Mouse (Mus musculus): ENCODE measurements around the gene Crabp2.
A peak's percentile ranks its signal among the peaks of the same experiment; 100 is the strongest.
"Not testable (repeated sequence)": the region's sequence is repeated elsewhere in the genome, so short reads cannot be mapped to it uniquely, and the experiment has no call there.

Crabp2 gene

GRCm38 (mm10) chr3:87948378-87949265 lies at the start of gene Crabp2:
Crabp2 (plus strand) TSS chr3:87948666.
- no peak for DNase-seq (ENCODE audit: low read depth, low spot score)

GRCm38 (mm10) chr3:87899266-87899665 lies 49.2 kb upstream of the Crabp2 start:
- no peak for DNase-seq (ENCODE audit: low read depth, low spot score)

DNA sequence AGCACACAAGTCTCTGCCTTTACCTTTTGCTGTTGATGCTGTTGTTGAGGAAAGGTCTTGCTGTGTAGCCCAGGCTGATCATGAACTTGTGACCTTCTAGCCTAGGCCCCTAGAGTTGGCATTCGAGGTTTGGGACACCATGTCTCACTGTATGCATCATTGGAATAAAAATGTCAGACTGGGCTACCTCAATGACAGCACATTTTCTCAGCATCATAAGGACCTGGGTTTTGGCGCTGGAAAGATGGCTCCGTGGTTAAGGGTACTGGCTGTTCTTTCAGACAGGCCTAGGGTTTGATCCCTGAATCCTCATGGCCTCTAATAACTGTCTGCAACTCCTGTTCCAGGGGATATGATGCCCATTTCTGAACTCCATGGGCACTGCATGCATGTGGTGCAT lies 48.7 kb upstream of the Crabp2 start:
- DNase-seq (ENCODE audit: low read depth, low spot score): no peak

GRCm38 (mm10) chr3:87901036-87901624 lies 47.3 kb upstream of the Crabp2 start:
- no peak for DNase-seq (ENCODE audit: low read depth, low spot score)

DNA sequence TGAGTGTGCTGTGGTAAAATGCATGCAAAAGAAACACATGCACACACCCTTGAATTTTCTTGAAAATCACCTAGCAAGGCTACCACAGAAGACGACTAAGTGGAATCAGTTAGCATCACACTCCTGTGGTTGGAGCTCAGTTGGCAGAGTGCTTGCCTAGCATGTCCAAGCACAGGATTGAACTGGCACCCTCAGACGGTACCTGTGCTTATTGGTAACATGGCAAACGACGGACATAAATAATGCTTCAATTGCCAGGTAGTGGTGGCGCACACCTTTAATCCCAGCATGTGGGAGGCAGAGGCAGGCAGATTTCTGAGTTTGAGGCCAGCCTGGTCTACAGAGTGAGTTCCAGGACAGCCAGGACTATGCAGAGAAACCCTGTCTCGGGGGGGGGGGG lies 46.5 kb upstream of the Crabp2 start:
- not testable (repeated sequence) for DNase-seq (ENCODE audit: low read depth, low spot score)

DNA sequence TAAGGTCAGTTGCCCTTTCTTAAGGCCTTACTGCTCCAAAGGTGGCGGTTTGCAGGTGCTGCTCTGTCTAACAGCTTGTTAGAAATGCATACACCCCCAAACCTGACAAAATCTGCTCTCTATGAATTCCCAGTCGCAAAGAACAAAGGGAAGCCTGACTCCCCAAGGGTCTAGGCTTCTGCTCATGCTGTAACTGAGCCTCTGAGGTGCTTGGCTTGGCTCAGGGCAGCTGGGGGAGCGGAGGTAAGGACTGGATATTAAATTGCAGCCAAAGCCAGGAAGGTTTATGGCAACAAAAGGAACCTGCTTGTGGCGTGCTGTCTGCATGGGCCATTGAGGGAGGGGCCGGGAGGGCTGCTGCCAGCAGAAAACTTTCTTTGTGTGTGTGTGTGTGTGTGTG lies 44.6 kb upstream of the Crabp2 start:
- no peak for DNase-seq (ENCODE audit: low read depth, low spot score)

- DNase-seq (ENCODE audit: low read depth, low spot score): peak; percentile 93
Measured at GRCm38 (mm10) chr3:87905880-87906485, 42.5 kb upstream of the Crabp2 start, which contains the start of gene Hdgf. Hdgf (plus strand) TSS chr3:87906321.

- DNase-seq (ENCODE audit: low read depth, low spot score): no peak
Measured at GRCm38 (mm10) chr3:87906601-87906980, 41.9 kb upstream of the Crabp2 start.

DNA sequence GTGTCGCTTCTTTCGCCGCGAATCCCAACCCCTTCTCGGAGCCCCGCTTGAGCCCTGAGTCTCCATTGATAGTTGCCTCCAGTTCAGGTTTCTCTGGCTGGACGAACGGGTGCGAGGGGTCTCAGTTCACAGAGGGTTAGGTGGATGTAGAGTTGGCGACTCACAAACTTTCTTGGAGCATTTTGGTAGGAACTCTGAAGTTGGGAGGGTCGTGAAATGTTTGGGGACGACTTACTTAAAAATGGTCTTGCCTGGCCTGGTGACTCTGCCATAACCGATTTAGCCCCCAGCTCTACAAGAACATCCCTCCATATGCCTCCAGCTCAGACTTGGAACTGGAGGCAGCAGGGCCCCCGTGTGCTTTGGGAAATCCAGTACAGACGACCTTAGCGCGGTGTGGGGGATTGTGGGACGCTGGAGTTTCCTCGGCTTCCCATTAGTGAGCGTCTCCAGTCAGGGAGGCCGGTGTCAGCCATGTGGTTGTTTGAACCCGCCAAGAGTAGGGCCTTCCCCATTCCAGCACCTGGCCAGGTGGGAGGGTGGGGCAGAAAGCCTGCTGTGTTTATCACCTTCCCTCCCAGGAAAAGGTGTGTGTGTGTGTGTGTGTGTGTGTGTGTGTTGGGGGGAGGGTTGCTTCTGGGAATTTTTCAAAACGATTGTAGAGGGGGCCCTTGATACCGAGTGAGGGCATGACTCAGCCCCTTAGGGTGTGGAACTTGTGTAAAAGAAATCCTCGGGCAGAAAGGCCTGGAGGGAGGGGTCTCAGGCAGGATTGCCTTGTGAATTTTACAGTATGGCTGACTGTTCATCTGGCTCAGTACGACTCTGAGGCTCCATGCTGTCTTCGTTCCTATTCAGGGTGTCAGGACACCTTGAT lies 41.2 kb upstream of the Crabp2 start:
- no peak for DNase-seq (ENCODE audit: low read depth, low spot score)

DNA sequence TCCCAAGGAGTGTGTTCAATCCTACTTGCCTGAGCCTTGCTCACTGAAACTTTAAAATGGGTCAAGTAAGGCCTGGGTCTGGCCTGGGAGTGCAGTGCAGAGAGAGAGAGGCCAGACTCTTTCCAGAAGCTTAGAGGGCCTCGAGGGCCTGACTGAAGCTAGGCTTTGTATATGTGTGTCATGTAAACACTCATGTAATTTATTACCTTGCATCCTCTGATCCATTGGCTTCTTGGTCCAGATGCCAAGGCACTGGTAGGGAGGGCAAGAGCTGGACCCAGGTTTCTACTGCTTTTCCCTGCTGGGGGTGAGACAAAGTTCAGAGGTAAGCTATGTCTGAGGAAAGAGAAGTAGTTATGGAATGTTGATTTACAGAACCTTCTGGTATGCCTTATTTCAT lies 40.6 kb upstream of the Crabp2 start:
- no peak for DNase-seq (ENCODE audit: low read depth, low spot score)

GRCm38 (mm10) chr3:87909381-87909780 lies 39.1 kb upstream of the Crabp2 start:
- no peak for DNase-seq (ENCODE audit: low read depth, low spot score)

DNA sequence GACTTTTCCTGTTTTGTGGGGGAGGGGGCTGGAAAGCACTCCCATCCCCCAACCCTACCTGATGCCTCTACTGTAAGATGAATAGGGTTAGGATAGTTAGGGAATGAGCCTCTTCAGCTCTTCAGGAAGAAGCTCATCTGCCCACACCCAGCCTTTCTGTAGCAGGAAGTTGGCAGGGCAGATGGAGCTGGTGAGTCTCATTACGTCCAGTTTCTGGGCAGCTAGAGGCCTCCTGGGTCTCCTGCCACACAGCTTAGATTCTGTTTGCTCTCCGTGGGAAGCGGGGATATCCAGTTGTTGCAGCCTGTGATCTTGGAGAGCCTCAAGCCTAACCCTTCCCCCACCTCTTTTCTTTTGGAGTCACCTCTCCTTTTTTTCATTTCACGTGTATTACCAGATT lies 38.6 kb upstream of the Crabp2 start:
- no peak for DNase-seq (ENCODE audit: low read depth, low spot score)

DNA sequence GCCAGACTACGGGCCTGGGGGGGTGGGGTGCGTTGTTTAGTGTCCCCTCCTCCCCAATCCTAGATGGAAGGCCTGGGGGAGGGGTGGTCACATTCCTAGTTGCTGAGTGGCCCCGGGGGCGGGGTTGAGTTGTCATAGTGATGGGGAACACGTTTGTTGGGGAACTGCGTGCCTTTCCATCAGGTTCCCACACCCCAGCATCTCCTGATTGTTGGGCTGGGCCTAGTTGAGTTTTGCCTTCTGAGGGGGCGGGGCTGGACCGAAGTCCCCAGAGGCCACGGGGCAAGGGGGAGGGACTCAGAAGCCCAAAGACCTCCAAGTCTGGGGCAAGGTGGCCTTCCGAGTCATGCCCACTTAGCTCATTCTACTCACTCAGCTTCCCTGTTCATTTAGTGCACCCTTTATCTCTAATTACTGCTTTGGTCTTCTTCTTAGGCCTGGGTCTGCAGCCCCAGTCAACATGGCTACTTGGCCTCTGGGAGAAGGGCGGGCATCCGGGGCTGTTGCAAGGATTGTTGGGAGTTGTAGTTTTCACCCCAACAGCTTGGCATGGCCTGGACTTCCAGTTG lies 37.8 kb upstream of the Crabp2 start:
- DNase-seq (ENCODE audit: low read depth, low spot score): peak; percentile 90

- DNase-seq (ENCODE audit: low read depth, low spot score): no peak
Measured at GRCm38 (mm10) chr3:87913491-87913890, 35.0 kb upstream of the Crabp2 start.

- no peak for DNase-seq (ENCODE audit: low read depth, low spot score)
Measured at GRCm38 (mm10) chr3:87913891-87914290, 34.6 kb upstream of the Crabp2 start.

DNA sequence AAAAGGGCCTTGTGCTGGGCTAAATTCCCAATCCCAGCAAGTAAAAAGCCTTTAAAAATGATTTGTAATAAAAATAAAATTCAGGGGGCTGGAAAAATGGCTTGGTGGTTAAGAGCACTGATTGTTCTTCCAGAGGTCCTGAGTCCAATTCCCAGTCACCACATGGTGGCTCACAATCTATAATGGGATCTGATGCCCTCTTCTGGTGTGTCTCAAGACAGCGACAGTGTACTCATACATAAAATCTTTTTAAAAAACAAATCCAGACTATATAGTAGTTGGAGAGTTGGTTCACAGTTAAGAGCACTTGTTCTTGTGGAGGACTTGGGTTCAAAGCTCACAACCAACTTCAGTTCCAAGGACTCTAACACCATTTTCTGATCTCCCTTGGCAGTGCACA lies 31.5 kb upstream of the Crabp2 start:
- no peak for DNase-seq (ENCODE audit: low read depth, low spot score)

DNA sequence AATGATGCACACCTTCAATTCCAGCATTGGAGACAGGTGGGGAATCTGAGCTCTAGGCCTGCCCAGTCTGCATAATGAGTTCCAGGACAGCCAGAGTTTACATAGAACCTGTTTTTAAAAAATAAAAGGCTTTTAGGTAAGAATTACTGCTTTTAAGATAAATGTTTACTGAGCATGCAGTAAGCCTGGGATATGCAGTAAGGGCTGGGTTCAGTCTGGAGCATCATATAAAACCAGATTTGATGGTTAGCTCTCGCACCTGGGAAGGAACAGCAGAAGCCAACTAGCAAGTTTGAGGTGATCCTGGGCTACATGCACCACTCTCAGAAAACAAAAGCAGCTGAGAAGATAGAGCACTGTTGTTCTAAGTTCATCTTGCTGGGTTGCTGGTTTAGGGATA lies 29.9 kb upstream of the Crabp2 start:
- DNase-seq (ENCODE audit: low read depth, low spot score): no peak

- peak; percentile 67 for DNase-seq (ENCODE audit: low read depth, low spot score)
Measured at GRCm38 (mm10) chr3:87919336-87920108, 28.9 kb upstream of the Crabp2 start, which contains the start of gene Mrpl24. Mrpl24 (plus strand) TSS chr3:87919506.

- no peak for DNase-seq (ENCODE audit: low read depth, low spot score)
Measured at GRCm38 (mm10) chr3:87920270-87920943, 28.1 kb upstream of the Crabp2 start.

GRCm38 (mm10) chr3:87924996-87925395 lies 23.5 kb upstream of the Crabp2 start:
- DNase-seq (ENCODE audit: low read depth, low spot score): no peak

All from WW6 (cell line).